Mouse (Mus musculus) left cerebral cortex, adult 2 months (tissue): ENCODE measurements at regions not wholly inside any gene's neighbourhood (a gene's known extent, or its start where the extent isn't known, plus 50 kb on each side); places are given as distances from the start of the nearest gene placed in this dataset.

ENCODE experiments used
- DNase-seq, 2 experiments: peaks; one replicate each; pipeline ENCODE4 v3.0.0; 2021 to 2022; ENCODE audit warnings: low spot score in 2 of 2, mixed read lengths in 1 of 2; ENCODE audit errors: extremely low spot score in 1 of 2
- H3K27ac ChIP-seq: fragments of 200-600 bp; 2 replicates; pipeline ENCODE4 v1.8.1; 2022
- H3K4me3 ChIP-seq: fragments of 200-600 bp; 2 replicates; pipeline ENCODE4 v1.8.1; 2022
- CTCF ChIP-seq: fragments of 200-600 bp; IDR thresholded peaks from 2 replicates; pipeline ENCODE4 v1.8.1; 2022; ENCODE audit warnings: antibody characterized with exemption, mild to moderate bottlenecking, moderate library complexity
- intact Hi-C: fragments of 180-260 bp; cut with DNase I; formaldehyde crosslinking; loops from one replicate; pipeline ENCODE4 v1.15.1; 2025

GRCm38 (mm10) chr2:45185621-45185999 lies 68.4 kb upstream of the Zeb2 start:
- Histone ChIP-seq H3K27ac (no peak overlapping the region), H3K4me3 (no peak overlapping the region)
- no peak for DNase-seq
- no peak for TF ChIP-seq CTCF
- intact Hi-C loops: no loop called here

GRCm38 (mm10) chr2:45184704-45185620 lies 67.8 kb upstream of the Zeb2 start:
- no peak for DNase-seq
- H3K27ac ChIP-seq: peak overlapping the region; percentile 20; the same call in 1 of the 2 replicates
- H3K4me3 ChIP-seq: peak overlapping the region; percentile 19; the same call in 1 of the 2 replicates
- TF ChIP-seq CTCF: no peak
- intact Hi-C loops: loop anchor here (5.0 kb wide), 1 partner anchor 68 kb away; the partner anchor contains the start of gene Zeb2

- no peak for TF ChIP-seq CTCF
- H3K4me3 ChIP-seq: no peak overlapping the region
- DNase-seq: no peak
- H3K27ac ChIP-seq: no peak overlapping the region
- intact Hi-C loops: loop anchor here (5.0 kb wide), 1 partner anchor 67 kb away; the partner anchor contains the start of gene Zeb2
Observed at GRCm38 (mm10) chr2:45184149-45184548, 67.0 kb upstream of the Zeb2 start.

GRCm38 (mm10) chr2:45182876-45183275 lies 65.7 kb upstream of the Zeb2 start:
- no peak for TF ChIP-seq CTCF
- no peak for DNase-seq
- no peak overlapping the region for H3K4me3 ChIP-seq
- intact Hi-C loops: loop anchor here (5.0 kb wide), 1 partner anchor 66 kb away; the partner anchor contains the start of gene Zeb2
- H3K27ac ChIP-seq: no peak overlapping the region

- no peak overlapping the region for H3K4me3 ChIP-seq
- DNase-seq: peak in 1 of 2 experiments; percentile 19
- no peak; the same call in 1 of the 2 replicates for TF ChIP-seq CTCF
- no peak overlapping the region for H3K27ac ChIP-seq
- intact Hi-C loops: loop anchor here (5.0 kb wide), 1 partner anchor 64 kb away; the partner anchor contains the start of gene Zeb2
Observed at GRCm38 (mm10) chr2:45181552-45181951, 64.4 kb upstream of the Zeb2 start.

- no peak for TF ChIP-seq CTCF
- intact Hi-C loops: no loop called here
- Histone ChIP-seq H3K27ac (no peak overlapping the region), H3K4me3 (no peak overlapping the region)
- DNase-seq: no peak
Observed at GRCm38 (mm10) chr2:45178849-45179453, 61.8 kb upstream of the Zeb2 start.

GRCm38 (mm10) chr2:45172382-45172781 lies 55.2 kb upstream of the Zeb2 start:
- Histone ChIP-seq H3K27ac (no peak overlapping the region), H3K4me3 (no peak overlapping the region)
- intact Hi-C loops: no loop called here
- TF ChIP-seq CTCF: no peak
- no peak for DNase-seq

GRCm38 (mm10) chr2:45171520-45172173 lies 54.5 kb upstream of the Zeb2 start:
- TF ChIP-seq CTCF: no peak
- no peak for DNase-seq
- Histone ChIP-seq H3K27ac (no peak overlapping the region), H3K4me3 (no peak overlapping the region)
- intact Hi-C loops: no loop called here

- TF ChIP-seq CTCF: no peak
- DNase-seq: no peak
- Histone ChIP-seq H3K27ac (no peak overlapping the region), H3K4me3 (no peak overlapping the region)
- intact Hi-C loops: no loop called here
Observed at GRCm38 (mm10) chr2:45170272-45170671, 53.1 kb upstream of the Zeb2 start.

- intact Hi-C loops: no loop called here
- no peak overlapping the region for H3K4me3 ChIP-seq
- TF ChIP-seq CTCF: no peak
- no peak for DNase-seq
- H3K27ac ChIP-seq: no peak overlapping the region
Observed at GRCm38 (mm10) chr2:45169429-45170070, 52.4 kb upstream of the Zeb2 start.

- intact Hi-C loops: no loop called here
- TF ChIP-seq CTCF: no peak
- Histone ChIP-seq H3K4me3 (no peak overlapping the region), H3K27ac (no peak overlapping the region)
- DNase-seq: no peak
Observed at GRCm38 (mm10) chr2:45168606-45169005, 51.4 kb upstream of the Zeb2 start.
